Mouse (Mus musculus) adrenal gland, postnatal 10 days (tissue): Measurements from ENCODE around the gene Cfap54. TPM values are rescaled to one million over a fixed set of nuclear protein-coding genes. Genes with fewer than 3 reads are reported as not detected.

Experiments used
- DNase-seq: peaks from one replicate; pipeline ENCODE4 v3.0.0; 2021; ENCODE audit warnings: mixed read lengths
- total RNA-seq, 2 experiments: library from RNA; stranded (reverse); gene quantifications; 2 replicates each; pipeline ENCODE4 v1.2.3; 2021

Cfap54 gene
- total RNA-seq, 2 experiments from 2014 or later: 7.3 to 10.2 TPM

DNA sequence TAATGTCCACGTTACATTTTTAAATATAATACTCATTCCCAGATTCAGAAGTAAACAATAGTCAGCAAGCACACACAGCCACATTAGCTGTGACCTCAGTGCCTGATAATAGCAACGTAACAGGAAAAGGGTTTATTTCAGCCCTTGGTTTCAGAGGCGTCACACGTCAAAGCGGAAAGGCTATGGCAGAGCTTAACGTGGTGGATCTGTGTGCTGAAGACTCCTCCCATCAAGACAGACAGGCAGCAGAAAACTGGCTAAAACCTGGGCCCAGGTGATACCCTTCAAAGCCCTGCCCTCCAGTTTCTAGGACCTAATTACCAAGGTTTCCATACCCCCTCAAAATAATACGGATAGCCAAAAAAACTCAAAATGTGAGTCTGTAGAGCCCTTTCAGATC lies 16.0 kb upstream of the Cfap54 start:
- DNase-seq: no peak

DNA sequence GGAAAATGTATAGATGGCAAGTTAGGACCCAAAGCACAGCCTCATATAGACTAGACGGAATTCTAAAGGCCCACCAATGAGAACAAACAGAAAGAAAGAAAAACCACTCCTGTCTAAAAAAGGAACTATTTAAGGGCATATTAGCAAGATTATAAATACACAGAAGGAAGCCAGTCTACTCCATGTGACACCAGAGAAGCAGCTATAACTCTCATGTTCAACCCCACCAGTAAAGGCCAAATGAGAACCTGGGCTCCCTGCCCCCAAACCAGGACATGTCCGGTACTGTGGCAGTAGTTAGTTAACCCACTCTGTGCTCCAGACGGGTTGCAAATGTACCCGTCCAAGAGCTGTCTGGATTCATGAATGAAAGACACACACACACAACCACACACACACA lies 14.4 kb upstream of the Cfap54 start:
- no peak for DNase-seq

DNA sequence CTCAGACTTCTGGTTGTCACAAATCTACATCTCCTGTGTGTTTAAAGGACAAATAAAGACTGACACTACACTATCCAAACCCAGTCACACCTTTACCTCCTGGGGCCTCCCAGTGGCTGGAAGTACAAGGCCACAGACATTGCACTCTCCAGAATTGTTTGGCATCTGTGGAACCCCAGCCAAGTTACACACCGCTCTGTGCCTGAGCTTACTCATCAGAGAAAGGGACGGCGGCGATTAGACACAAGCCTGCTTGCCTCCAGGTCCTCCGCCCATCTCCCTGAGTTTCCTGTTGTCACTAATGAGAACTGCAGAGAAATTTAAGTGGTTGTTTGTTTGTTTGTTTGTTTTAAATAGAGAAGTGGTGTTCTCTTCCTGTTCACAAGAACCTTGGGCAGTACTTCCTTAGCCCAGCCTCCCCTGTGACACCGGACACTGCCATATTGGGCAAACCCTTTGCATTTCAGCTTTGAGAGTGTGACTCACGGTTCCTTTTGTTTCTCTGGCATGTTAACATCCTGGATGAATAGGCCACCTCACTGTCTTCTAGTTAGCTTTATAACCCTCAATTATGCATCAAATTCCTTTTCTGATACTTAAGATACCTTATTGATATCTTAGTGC lies 13.7 kb upstream of the Cfap54 start:
- DNase-seq: no peak

DNA sequence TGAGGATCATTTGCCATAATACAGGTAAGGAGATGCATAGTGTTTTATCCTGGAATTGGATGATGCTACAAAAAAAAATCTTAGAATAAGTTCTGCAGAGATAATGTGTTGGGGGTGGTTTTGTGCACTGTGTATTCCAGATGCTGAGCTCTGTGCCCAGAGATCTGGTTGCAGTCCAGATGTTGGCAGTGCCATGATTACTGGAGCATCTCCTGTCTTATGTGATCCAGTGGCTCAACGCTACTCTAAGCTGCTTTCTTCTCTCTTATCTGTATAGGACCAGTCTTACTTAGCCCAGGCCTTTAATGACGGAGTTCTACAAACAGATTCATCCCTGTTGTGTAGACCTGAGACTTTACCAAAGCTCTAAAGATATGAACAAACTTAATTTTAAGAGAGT lies 10.5 kb upstream of the Cfap54 start:
- no peak for DNase-seq

DNA sequence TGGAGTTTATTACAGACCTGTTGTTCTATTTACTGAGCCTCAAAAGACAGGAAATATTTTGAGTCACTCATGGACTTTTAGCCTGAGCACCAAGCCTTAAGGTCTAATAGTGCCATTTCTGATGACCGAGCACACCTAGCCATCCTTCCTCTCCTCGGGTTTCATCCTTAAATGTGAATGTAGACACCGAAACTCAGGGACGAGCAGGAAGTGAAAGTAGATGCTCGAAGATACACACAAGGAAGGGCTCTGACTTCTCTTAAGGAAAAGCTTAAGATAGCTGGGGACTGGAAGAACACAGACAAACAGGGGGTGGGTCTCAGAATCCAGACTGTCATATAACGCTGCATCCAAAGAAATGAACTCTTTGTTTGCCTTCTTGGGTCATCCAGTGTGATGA lies 8.8 kb upstream of the Cfap54 start:
- no peak for DNase-seq

DNA sequence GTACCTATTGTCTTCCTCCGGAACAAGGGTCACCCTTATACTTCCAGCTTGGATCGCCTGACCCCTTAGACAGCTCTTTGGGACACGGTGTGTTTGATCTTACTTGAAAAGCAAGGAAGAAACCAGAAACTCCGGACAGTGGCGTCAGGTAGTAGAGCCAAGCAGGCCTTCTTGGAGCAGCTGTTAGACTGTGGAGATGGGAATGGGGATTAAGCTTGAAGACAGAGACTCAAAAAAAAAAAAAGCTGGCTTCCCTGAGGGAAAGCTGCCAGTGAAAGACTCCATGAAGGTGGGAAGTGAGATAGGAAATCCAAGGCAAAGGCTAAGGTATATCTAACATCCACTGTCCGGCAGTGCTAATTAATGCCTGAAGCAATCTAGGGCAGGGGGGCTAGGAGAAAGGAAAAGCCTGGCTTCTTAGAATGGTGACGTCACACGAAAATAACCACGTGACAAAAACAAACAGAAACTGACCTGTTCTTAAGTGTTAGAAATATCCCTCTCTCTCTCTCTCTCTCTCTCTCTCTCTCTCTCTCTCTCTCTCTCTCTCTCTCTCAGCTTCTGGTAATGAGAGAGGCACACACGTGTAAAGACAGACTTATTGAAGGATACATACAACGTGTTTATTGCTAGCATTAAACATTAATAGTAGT lies 7.1 kb upstream of the Cfap54 start:
- DNase-seq: no peak

DNA sequence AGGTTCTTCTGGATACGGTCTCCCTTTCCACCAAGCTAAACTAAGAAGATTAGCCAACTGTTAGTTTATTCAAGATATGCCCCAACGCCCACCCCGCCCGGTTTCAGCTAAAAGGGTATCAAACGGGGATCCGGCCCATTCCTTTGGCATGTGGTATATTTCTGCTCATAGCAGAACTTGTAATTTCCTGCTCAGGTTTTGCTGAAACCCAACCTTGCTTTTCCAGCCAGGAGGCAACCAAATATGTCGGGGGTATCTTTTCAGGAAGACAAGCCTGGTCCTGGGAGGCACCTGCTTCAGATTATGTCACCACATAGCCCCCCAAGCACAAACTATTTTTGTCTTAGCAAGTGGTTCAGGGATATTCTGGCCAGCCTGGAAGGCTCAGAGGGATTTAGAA lies 6.1 kb upstream of the Cfap54 start:
- DNase-seq: no peak

DNA sequence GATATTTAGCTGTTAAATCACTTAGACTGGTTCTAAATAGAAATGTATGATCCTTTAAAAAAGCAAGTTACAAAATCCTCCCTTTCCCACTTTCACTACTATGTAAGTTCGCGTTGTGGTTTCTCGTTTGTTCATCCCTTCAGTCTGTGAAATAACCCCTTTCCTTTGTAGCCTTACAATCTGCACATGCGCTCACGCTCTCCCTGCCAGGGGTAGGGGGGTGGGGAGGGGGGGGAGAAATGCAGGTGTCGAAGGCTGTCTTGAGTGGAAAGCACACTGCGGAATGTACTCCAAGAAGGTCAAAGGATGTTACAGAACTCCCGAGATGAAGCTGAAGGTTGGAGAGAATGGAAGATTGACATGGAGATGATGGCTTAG lies 2.5 kb upstream of the Cfap54 start:
- no peak for DNase-seq

DNA sequence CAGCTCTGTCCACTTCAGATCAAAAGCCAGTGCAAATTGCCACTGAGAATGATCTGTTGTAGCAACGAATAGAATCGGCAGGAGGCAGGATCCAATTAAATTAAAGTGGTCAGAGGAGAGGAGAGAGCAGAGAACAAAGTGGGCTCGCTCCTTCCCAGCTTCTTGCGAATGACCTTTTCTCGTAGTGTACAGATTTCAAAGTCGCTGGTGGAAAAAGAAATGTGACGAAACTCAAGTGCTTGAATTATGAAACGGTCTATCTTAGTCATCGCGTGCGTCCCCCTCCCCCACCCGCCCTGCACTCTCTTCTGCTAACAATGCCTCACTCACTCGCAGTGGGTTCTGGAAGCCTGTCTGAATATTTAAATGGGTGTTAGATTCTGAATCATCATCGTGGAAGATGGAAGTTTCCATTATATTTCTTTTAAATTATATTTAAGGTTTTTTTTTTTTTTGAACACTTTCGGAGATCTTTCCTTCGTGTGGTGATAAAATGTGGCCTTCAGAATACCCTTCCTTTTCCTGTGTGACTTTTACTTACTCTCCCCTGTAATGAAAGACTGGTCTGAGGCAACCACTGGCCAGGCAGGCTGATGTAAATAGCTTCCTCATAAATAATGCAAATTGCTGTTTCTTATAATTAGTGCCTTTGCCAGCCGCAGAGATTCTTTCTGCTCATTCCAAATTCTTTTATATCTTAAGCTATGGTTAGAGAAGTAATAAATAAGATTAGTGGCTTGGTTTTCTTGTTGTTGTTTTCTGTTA lies 2.0 kb upstream of the Cfap54 start:
- DNase-seq: peak; percentile 45

DNA sequence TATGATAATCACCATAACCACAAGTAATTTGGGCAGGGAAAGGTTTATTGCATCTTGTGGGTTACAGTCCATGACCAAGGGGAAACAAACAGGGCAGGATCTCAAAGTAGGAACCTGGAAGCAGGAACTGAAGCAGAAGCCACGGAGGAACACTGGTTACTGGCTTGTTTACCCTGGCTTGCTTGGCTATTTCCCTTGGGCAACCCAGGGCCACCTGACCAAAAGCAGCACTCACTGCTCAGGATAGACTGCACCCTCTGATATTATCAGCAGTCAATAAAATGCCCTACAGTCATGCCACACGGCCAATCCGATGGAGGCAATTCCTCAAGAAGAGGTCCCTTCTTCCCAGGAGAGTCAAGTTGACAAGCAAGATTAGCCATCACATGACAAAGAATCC lies 1.9 kb downstream of the Cfap54 start:
- DNase-seq: no peak

DNA sequence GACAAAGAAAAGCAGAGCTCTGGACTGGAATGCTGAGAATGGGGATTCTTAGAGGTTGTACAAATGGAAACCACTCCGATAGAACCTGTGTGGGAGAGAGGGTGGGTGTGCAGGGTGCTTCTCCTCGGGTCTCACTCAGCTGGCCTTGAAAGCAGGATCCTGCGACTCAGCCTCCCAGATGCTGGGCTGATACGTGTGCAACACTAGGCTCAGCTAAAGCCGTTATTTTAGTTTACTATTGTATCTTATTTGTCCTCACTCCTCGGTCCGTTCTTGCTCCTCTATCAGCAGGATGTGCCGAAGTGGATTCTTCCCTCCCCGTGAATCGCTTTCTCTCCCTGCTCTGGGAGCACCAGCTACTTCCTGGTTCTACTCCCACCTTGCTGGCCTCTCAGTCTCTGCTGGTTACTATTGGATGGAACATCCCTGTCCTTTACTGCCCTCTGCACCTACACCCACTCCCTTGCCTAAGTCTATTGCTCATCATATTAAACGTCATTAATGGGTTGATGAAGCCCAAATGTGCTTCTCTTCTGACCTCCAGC lies 3.4 kb downstream of the Cfap54 start:
- no peak for DNase-seq

DNA sequence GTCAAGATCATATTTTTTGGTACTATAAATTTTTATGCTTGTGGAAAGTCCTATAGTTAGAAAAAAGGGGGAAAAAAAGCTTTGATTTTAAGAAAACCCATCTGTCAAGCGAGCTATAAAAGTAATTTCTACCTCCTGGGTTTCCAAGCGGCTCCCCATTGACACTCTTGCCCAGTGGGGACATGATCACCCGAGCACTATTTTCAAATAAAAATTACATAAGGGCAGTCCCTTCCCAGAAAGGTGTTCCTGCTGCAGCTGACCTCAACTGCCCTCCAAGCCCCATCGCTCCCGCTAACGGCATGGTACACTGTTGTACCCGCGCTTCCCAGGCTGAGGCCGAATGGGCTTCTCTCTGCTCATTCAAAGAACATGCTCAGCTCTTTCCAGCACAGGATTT lies 5.0 kb downstream of the Cfap54 start:
- DNase-seq: no peak

DNA sequence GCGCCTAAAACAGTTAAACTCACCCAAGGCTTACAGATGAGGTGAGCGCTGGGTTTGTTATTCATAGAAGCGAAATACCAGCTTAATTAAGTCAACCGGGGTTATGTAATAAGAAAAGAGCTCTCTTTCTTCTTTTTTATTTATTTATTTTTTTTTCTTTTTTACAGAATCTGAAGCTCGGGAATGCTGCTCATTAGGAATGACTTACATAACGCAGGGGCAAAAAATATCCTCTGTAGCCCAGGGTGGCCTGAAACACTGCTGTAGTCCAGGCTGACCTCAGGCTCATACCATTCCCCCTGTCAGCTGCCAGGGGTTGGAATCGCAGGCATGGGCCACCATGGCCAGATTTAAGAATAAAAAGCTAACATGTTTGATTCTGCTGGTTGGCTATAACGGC lies 5.6 kb downstream of the Cfap54 start:
- DNase-seq: no peak

DNA sequence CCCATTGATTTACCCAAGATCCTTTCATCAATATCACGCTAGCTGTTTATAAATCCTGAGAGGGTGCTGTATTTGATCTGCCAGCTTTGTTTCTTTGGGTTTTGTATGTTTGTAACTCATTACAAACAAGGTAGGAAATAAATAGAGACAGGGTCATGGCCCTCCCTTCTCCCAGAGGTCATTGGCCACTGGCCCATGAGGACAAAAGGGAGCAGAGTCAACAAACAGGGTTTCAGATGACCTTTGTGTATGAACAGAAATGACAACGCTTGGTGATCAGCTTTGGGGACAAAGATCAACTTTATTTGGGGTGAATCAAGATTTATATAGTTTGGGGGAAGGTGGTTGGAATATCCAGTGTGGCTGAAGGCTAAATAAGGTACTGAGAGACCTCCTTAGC lies 8.6 kb downstream of the Cfap54 start:
- peak; percentile 55 for DNase-seq

DNA sequence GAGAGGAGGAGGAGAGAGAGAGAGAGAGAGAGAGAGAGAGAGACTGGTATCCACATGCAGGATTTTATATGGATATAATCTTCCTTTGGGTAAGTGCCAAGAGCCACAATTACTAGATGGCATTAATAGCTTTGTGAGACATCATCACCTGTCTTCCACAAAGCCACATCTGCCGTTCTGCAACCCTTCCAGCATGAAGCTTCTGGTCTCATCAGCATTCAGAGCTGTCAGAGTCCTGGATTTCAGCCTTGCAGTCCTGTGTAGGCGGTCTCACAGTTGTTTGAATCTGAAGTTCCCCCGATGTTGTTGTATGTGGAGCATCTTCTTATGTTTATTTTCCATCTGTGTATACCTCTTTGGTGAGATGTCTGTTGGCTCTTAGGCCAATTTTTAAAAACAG lies 9.7 kb downstream of the Cfap54 start:
- DNase-seq: no peak

DNA sequence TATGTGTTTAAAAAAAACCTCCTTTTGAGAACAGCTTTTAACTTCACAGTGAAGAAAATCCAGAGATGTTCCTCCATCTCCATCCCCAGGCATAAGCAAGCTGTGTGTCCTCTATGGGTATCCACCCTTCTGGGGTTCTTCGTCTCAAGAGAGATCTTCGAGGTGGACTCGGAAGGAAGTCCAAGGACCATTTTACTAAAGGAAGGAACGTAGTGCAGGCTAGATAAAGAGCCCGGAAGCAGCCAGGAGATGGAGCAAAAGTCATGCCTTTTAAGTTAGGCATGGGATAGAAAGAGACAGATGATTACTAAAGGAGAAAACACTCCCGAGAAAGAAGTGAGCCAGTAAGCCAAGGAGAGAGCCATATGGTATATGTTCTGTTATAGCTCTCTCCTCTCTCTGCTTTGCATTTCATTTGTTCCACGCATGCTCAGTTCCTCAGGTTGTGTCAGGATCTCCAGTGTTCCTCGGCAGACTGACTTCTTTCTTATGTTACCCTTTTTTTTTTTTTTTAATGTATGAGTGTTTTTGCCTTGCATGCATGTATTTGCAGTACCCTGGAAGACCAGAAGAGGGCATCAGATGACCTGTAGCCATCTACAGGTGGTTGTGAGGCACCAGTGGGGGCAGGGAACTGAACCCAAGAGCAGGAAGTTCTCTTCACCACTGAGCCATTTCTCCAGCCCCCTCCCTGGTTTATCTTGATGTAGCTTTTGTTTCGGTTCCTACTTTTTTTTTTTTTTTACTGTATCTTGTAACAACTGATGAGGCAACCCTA lies 11.1 kb downstream of the Cfap54 start:
- DNase-seq: peak; percentile 73

DNA sequence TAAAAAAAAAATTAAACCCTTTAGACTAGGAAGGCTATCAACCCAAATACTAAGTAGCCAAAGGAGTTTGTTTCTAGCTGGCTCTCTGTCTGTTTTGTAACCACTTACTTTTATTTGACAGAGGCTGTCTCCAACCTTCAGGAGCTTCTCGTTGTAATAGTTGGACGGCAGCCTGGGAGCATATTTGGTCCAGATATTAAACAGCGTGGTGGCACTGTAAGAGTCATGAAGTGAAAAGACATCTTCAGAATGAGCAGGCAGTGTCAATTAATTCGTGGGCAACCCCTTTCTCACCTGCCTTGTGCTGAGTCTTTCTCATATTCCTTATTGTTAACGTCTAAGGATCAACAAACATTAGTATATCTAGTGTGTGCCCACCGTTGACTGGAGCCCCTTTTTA lies 11.7 kb downstream of the Cfap54 start:
- DNase-seq: no peak

DNA sequence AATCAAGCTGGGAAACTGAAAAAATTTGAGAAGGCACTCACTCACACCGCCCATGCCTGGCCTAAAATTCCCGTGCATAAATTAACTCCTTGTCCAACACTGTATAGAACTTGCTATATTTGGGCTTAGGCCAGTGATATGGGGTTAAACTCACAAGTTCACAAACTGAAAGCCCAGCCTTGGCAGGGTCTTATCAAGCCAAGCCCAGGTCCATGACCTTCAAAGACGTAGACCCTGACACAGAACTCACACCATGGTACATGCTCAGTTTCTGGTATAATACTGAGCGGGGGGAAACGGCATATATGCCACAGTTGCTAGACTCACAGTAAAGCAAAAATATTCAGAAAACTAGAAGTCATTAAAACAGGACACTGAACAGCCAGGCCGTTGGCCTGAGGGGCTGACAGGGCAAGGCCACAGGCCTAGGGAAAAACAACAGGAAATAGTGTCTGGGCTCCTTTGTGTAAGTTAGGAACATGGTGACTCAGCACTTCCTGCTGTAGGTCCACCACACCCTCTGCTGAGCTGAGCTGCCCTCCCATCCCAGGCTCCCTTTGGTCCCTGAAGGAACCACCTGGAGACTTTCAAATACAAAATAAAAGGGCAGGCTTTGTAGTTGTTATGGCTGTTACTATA lies 12.3 kb downstream of the Cfap54 start:
- peak; percentile 26 for DNase-seq

DNA sequence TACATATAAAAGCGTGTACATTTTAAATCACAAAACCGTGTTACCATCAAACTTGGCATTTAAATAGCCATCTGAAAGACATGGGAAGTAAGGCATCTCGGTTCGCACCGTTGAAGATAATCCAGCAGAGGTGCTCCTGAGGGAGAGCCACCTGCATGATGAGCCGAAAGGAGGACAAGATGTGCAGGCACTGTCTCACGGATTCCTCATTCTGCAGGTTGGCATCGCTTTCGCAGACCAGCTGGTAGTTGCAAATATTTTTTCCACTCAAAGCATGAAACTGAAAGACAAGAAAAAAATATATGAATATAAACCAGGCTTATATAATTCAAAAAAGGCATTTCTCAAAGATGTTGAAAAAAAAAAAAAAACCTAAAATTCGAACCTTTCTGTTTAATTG lies 16.4 kb downstream of the Cfap54 start:
- no peak for DNase-seq

DNA sequence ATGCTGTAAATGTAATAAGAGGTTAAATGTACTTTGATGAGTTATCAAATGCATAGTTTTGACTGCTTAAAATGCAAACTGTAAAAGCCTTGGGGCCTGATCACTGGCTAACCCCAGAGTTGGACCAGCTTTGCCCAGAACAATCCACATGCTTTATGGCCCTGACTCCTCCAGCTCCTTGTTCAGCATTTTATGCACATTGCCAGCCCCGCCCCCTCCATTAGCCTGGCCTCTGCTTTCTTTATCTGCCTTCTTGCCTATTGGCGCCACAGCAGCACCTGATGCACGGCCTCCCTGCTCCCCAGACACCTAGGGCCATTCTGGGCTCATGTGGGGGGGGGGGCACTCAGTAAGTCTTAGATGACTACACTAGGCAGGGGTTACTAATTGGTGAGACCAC lies 17.8 kb downstream of the Cfap54 start:
- DNase-seq: no peak

DNA sequence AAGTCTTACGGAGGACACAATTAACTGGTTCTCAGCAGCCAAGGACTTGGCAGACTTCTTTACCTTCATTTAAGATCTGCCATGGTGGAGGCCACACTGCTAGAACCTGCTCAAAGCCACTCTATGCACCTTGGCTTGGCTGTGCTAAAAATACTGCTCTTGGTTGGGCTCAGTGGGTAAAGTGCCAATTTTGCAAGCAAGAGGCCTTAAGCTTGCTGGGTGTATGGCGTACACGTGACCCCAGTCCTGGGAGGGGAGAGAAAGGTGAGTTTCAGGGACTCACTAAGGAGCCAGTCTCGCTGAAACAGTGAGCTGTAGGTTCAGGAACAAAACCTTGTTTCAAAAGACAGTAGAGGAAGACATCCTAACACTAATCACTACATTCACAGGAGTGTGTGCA lies 19.0 kb downstream of the Cfap54 start:
- DNase-seq: no peak

DNA sequence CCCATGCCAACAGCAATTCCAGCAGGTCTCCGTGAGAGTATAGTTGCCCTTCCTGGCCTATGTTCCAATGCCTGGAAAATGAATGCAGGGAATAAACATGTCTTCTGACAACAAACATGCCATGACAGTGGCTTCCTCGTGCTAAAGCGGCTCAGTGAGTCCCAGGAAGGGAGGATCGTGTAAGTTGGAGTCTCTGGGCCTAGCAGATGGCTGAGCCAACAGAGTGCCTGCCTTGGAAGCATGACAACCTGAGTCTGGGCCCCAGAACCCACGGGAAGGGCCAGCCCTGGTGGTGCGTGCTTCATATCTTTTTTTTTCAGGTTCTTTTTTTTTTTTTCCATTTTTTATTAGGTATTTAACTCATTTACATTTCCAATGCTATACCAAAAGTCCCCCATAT lies 27.6 kb downstream of the Cfap54 start:
- no peak for DNase-seq
